Mouse (Mus musculus) hindbrain, embryonic 15.5 days (tissue): Measurements from ENCODE around the gene Dscam. TPM values are rescaled to one million over a fixed set of nuclear protein-coding genes. Genes with fewer than 3 reads are reported as not detected.
"Not testable (repeated sequence)": the region's sequence is repeated elsewhere in the genome, so short reads cannot be mapped to it uniquely, and the experiment has no call there.

Source experiments
- ATAC-seq: fragments of 200-750 bp; cut with Nextera tagmentation; 2 replicates; pipeline ENCODE4 v1.8.0; 2017; ENCODE audit warnings: low read depth, moderate number of reproducible peaks, moderate TSS enrichment; ENCODE audit not compliant: low FRiP score
- H3K27ac ChIP-seq: fragments of 300-500 bp; sonication (generic); replicated peaks from 2 replicates; pipeline ENCODE4 v1.5.1; 2015; ENCODE audit warnings: mild to moderate bottlenecking, inconsistent platforms
- H3K27me3 ChIP-seq: fragments of 300-500 bp; sonication (generic); 2 replicates; pipeline ENCODE4 v1.6.1; 2015; ENCODE audit warnings: control low read depth, inconsistent platforms
- H3K36me3 ChIP-seq: fragments of 300-500 bp; sonication (generic); 2 replicates; pipeline ENCODE4 v1.6.1; 2015; ENCODE audit warnings: control low read depth, inconsistent platforms
- H3K4me1 ChIP-seq: fragments of 300-500 bp; sonication (generic); replicated peaks from 2 replicates; pipeline ENCODE4 v1.6.1; 2015; ENCODE audit warnings: control low read depth, inconsistent platforms
- H3K4me2 ChIP-seq: fragments of 300-500 bp; sonication (generic); 2 replicates; pipeline ENCODE4 v1.6.1; 2015; ENCODE audit warnings: moderate library complexity, mild to moderate bottlenecking, inconsistent platforms
- H3K4me3 ChIP-seq: fragments of 300-500 bp; sonication (generic); 2 replicates; pipeline ENCODE4 v1.5.1; 2015; ENCODE audit warnings: mild to moderate bottlenecking, inconsistent platforms
- H3K9ac ChIP-seq: fragments of 300-500 bp; sonication (generic); 2 replicates; pipeline ENCODE4 v1.6.1; 2015; ENCODE audit warnings: inconsistent platforms
- H3K9me3 ChIP-seq: fragments of 300-500 bp; sonication (generic); 2 replicates; pipeline ENCODE4 v1.6.1; 2016; ENCODE audit warnings: control low read depth, inconsistent platforms
- WGBS: fragments of 180-500 bp; shearing (Covaris S2); methylation state at CpG from one replicate; pipeline ENCODE4 v1.1.7; 2015; 5-methylcytosine and 5-hydroxymethylcytosine counted together
- polyA plus RNA-seq: library from polyadenylated mRNA; unstranded; fragments of >200 nt; fragmentation: Nextera tagmentation; extraction: Ambion mirVana; gene quantifications from 2 replicates; pipeline ENCODE4 v1.2.1, GENCODE M21; 2015

Gene Dscam
- polyA plus RNA-seq, 1 experiment from 2014 or later: 15.1 TPM

DNA sequence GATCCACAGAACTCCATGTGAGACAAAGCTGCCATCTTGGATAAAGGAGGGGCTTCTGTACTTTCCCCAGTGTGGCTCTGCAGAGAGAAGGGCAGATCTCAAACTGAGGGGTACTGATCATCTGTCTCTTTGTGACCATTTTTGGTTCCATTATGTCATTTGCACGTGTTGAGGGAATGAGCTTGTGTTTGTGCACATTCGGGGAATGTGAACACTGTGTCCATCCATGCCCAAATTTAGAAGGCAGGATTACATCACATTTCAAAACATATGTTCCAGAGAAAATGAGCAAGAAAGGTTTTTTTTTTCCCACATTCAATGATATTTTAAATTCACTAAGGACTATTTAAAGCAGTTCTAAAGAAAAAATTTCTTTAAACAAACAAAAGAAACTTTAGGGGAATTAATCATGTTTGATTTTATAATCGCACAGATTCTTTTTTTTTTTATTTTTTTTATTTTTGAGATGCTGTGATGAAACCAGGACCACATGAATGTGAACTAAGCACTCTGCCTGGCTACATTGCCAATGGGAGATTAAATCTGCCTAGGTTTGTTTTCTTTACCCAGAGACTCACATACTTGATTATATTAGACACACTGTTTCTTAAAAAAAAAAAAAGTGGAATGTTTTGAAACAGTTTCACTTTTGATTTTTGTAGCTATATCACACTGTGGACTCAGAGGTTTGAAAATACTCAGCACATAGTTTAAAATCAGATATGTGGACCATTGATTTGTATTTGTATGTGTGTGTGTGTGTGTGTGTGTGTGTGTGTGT lies 269.1 kb downstream of the Dscam start:
- ATAC-seq: no peak
- Histone ChIP-seq H3K4me2 (no peak overlapping the region), H3K36me3 (no peaks in the 10 kb centered on the region), H3K9me3 (no peaks in the 10 kb centered on the region), H3K27me3 (no peaks in the 10 kb centered on the region), H3K4me3 (no peak overlapping the region), H3K4me1 (peaks cover 15% of the 10 kb centered on the region), H3K9ac (no peak overlapping the region), H3K27ac (no peak overlapping the region)
- 75% methylated on average over 3 of the region's 3 CpGs for WGBS

DNA sequence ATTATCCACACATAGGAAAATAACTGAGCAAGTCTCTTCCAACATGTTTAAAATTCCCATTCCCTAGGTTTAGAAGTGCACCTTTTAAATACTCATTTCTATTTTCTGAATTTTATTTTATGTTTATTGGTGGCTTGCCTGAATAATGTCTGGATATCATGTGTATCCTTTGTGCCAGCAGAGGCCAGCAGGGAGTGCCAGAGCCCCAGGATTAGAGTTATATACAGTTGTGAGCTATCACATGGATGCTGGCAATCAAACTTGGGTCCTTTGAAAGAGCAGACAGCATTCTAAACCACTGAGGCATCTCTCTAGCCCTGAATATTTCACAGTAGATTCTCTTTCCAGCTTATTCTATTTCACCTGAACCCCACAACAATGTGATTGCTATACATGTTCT lies 271.2 kb downstream of the Dscam start:
- ATAC-seq: no peak
- Histone ChIP-seq H3K27me3 (no peaks in the 10 kb centered on the region), H3K36me3 (no peaks in the 10 kb centered on the region), H3K27ac (no peak overlapping the region), H3K9me3 (no peaks in the 10 kb centered on the region), H3K4me2 (no peak overlapping the region), H3K4me3 (no peak overlapping the region), H3K4me1 (peaks cover 12% of the 10 kb centered on the region), H3K9ac (no peak overlapping the region)

DNA sequence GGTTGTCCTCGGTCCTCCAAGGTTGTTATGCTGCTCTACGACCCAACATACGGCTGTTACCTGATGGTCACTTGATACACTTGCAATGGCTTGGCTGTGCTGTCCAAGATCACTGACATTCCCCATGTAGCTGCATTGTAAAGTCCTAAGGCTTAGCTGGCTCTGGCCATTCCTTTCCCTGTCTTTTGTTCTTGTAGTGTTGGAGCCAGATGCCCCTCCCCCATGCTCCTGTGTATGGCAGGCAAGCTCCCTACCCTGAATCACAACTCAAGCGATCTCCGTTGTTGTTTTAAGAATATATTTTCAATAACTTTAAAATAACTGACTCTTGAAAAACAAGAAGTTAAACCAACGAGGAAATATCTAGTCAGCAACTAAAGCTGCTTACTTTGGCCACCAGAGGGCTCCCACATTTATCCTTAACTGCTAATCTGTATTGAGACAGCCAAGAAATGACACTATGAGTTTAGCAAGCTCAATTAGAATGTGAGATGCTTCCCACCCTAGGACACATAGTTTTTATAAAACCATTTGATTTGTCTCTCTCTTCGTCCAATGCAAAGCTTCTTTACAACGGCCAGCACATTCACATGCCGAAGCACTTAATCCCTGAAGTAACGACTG lies 273.9 kb downstream of the Dscam start:
- Histone ChIP-seq H3K4me3 (no peak overlapping the region), H3K9ac (no peak overlapping the region), H3K9me3 (no peaks in the 10 kb centered on the region), H3K36me3 (no peaks in the 10 kb centered on the region), H3K27ac (peak overlapping the region; percentile 30; the same call in 1 of the 2 replicates), H3K4me2 (no peak overlapping the region), H3K4me1 (peaks cover 11% of the 10 kb centered on the region), H3K27me3 (no peaks in the 10 kb centered on the region)
- ATAC-seq: peak; percentile 63; the same call in 1 of the 2 replicates
- WGBS: 58% methylated on average over 10 of the region's 10 CpGs

DNA sequence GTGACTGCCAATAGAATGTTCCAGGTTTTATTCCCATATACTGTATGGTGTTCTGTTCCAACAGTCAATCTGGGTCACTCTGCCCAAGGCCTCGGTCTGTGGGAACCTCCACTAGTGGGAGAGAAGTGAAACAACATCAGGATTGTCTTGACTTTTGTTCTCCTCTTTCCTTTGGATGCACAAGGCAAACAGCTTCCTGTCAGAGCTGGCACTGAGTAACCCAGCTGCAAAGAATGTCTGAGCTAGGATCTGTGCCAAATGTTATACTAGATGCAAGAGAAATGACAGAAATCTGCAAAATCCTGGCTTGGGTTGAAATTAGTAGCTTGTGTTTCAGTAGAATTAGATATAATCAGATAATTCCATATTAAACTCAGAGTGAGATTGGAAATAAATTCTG lies 282.5 kb downstream of the Dscam start:
- no peak overlapping the region for H3K9ac ChIP-seq
- H3K4me2 ChIP-seq: no peak overlapping the region
- no peaks in the 10 kb centered on the region for H3K4me1 ChIP-seq
- H3K27ac ChIP-seq: no peak overlapping the region
- H3K27me3 ChIP-seq: no peaks in the 10 kb centered on the region
- no peaks in the 10 kb centered on the region for H3K9me3 ChIP-seq
- no peak overlapping the region for H3K4me3 ChIP-seq
- H3K36me3 ChIP-seq: no peaks in the 10 kb centered on the region
- ATAC-seq: no peak
- WGBS: 54% methylated on average over 1 of the region's 1 CpGs

DNA sequence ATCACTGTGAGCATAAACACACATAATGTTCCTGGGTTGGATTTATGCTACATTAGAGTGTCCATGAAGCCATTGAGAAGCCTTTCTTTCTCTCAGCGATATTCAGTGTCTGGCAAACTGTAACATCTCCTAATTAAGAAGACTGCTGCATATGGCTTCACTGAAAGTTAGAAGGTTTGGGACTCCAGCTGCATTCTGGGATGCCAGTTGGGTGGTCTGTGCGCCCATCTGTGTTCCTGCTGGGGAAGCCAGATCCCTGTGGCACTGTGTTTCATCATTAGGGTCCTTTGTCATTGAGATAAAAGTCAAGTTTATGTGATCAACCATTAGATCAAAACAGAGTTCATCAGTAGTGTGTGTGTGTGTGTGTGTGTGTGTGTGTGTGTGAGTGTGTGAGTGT lies 284.7 kb downstream of the Dscam start:
- no peak for ATAC-seq
- no peaks in the 10 kb centered on the region for H3K36me3 ChIP-seq
- H3K4me2 ChIP-seq: no peak overlapping the region
- no peaks in the 10 kb centered on the region for H3K27me3 ChIP-seq
- no peak overlapping the region for H3K9ac ChIP-seq
- H3K4me1 ChIP-seq: no peaks in the 10 kb centered on the region
- no peak overlapping the region for H3K27ac ChIP-seq
- H3K9me3 ChIP-seq: no peaks in the 10 kb centered on the region
- no peak overlapping the region for H3K4me3 ChIP-seq
- WGBS: 75% methylated on average over 2 of the region's 2 CpGs

DNA sequence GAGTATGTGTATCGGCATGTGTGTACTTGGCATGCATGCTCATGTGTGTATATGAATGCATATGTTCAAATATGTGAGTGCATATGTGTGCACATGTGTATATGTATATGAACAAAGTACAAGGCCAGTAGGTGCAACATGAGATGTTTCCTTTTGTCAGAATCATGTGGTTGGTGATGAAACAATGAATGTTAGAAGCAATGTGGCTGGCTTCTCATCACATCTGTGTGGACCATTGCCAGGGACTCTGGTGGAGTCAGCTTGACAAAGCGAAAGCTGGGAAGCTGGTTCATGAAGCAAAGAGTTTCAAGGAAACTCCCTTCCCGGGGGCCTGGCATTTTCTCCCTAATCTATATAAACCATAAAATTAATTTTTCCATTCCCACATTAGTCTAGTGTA lies 286.0 kb downstream of the Dscam start:
- H3K4me2 ChIP-seq, H3K9ac ChIP-seq, H3K4me3 ChIP-seq, H3K9me3 ChIP-seq, H3K27ac ChIP-seq, H3K36me3 ChIP-seq, H3K4me1 ChIP-seq, H3K27me3 ChIP-seq, ATAC-seq: not testable (repeated sequence)
- 89% methylated on average over 3 of the region's 3 CpGs for WGBS

DNA sequence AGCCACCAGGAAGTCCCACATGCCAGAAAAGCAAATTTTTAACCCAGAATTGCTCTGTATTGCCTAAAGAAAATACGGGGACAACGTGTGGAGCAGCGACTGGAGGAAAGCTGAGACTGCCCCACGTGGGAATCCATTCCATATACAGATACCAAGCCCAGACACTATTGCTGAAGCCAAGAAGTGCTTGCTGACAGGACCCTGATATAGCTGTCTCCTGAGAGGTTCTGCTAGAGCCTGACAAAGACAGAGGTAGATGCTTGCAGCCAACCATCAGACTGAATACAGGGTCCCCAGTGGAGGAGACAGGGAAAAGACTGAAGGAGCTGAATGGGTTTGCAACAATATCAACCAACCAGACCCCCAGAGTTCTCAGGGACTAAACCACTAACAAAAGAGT lies 293.3 kb downstream of the Dscam start:
- Histone ChIP-seq H3K9ac (no peak overlapping the region), H3K36me3 (no peaks in the 10 kb centered on the region), H3K4me1 (peaks cover 5% of the 10 kb centered on the region; the same call in 1 of the 2 replicates), H3K4me3 (no peak overlapping the region), H3K27me3 (no peaks in the 10 kb centered on the region), H3K27ac (no peak overlapping the region), H3K9me3 (no peaks in the 10 kb centered on the region), H3K4me2 (no peak overlapping the region)
- WGBS: 75% methylated on average over 4 of the region's 4 CpGs
- no peak for ATAC-seq

DNA sequence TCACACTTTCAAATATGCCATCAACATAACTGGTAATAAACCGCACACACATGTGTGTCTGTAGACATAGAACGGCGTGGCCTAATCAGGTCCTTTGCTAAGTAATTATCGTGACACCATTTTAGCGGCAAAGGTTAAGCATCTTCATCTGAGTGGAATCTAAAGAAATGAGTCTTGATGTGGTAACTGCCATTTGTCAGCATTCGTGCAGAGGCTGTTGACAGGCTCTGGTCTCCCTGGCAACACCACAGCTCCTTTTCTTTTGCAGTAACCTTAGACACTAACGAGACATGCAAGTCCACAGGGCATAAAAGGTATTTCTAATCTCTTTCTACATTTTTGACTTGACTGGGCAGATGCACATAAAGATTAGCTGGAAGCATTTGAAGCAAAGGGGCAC lies 297.8 kb downstream of the Dscam start:
- 24% methylated on average over 7 of the region's 7 CpGs for WGBS
- H3K9ac ChIP-seq: no peak overlapping the region
- H3K9me3 ChIP-seq: no peaks in the 10 kb centered on the region
- H3K4me2 ChIP-seq: no peak overlapping the region
- ATAC-seq: 0 out of 2 replicates have a peak, but pooled peaks have one; percentile 42
- no peak overlapping the region for H3K4me3 ChIP-seq
- peak overlapping the region; percentile 68 for H3K27ac ChIP-seq
- no peaks in the 10 kb centered on the region for H3K36me3 ChIP-seq
- peaks cover 11% of the 10 kb centered on the region; the same call in 1 of the 2 replicates for H3K4me1 ChIP-seq
- H3K27me3 ChIP-seq: no peaks in the 10 kb centered on the region

DNA sequence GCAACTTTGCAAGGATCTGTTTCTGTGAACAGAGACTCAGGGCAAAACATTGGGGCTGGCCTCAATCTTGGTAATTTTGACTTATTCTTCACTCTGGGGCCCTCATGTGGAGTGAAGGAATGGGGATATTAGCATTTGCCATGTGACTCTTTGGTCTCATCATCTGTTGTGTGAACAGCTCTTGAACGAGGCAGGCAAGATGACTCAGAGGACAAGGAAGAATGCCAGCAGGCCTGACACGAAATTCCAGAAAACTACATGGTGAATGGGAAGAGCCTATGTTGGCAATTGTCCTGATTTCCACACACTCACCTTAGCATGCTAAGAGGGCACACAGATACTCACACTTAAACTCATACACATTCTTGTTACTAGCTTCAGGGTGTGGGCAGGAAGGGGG lies 313.0 kb downstream of the Dscam start:
- no peak overlapping the region for H3K27ac ChIP-seq
- no peaks in the 10 kb centered on the region for H3K36me3 ChIP-seq
- WGBS: 41% methylated on average over 2 of the region's 2 CpGs
- peaks cover 4% of the 10 kb centered on the region for H3K4me1 ChIP-seq
- no peaks in the 10 kb centered on the region for H3K27me3 ChIP-seq
- H3K4me3 ChIP-seq: no peak overlapping the region
- no peak overlapping the region for H3K4me2 ChIP-seq
- no peak overlapping the region for H3K9ac ChIP-seq
- no peak for ATAC-seq
- H3K9me3 ChIP-seq: no peaks in the 10 kb centered on the region

DNA sequence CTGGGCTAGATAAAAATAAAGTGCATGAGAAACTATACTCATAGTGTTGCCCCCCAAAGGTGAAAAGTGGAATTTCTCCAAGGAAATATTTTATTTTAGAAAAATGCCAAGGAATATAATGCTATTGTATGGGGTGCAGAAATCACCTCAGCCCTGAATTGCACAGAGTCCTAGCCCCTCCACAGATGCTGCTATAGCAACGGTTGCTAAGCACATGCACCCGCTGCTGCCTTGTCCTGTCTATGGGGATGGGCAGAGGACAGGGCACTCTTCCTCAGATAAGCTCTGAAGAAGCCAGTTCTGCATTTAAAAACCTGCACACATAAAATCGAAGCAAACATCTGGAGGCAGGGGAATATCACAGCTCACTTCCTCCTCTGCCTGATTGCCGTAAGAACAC lies 315.5 kb downstream of the Dscam start:
- whole genome bisulfite sequencing: 57% methylated on average over 4 of the region's 4 CpGs
- no peak overlapping the region for H3K9ac ChIP-seq
- H3K4me3 ChIP-seq: no peak overlapping the region
- H3K4me2 ChIP-seq: no peak overlapping the region
- peaks cover 4% of the 10 kb centered on the region for H3K4me1 ChIP-seq
- H3K27ac ChIP-seq: no peak overlapping the region
- H3K36me3 ChIP-seq: no peaks in the 10 kb centered on the region
- peak; percentile 65; the same call in 1 of the 2 replicates for ATAC-seq
- no peaks in the 10 kb centered on the region for H3K9me3 ChIP-seq
- no peaks in the 10 kb centered on the region for H3K27me3 ChIP-seq

DNA sequence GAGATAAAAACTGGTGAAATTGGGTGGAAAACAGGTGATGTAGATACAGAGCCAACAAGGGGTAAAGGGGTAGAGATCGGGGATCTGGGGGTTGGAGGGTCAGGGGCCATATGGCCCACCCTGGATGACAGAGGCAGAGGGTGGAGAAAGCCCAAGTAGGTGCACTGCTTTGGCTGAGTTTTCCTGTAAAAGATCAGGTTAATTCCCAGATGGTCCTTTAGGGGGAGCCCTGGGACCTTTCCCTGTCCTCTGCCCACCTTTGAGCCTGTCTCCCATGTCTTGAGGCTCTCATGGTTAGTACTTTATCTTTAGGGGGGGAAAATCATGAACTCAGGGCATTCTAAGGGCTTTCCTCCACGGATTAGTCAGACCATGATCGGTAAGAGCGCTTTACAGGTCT lies 318.2 kb downstream of the Dscam start:
- ATAC-seq: no peak
- 22% methylated on average over 4 of the region's 4 CpGs for WGBS

DNA sequence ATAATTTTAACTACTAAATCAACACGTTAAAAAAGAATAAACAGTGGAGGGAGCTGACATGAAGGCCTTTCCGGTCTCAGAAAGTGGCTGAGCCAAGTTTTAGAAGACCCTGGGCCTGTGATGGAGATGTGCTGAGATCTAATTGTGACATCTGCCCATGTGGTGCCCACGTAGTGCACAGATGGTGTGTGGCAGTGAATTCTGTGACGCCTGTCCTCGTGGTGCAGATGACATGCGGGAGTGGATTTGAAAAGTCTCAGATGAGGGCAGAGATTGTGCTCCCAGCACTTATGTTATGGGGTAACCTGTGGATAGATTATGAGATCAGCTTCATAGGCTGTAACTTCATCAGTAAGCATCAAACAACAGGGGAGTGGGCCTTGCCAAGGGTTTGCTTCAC lies 321.6 kb downstream of the Dscam start:
- H3K27ac ChIP-seq: no peak overlapping the region
- H3K4me3 ChIP-seq: no peak overlapping the region

More for the DNA sequence above, 318.2 kb downstream of the Dscam start:
- Histone ChIP-seq H3K4me3 (no peak overlapping the region), H3K4me1 (peaks cover 4% of the 10 kb centered on the region), H3K27me3 (no peaks in the 10 kb centered on the region), H3K9me3 (no peaks in the 10 kb centered on the region), H3K27ac (no peak overlapping the region), H3K4me2 (no peak overlapping the region), H3K36me3 (no peaks in the 10 kb centered on the region), H3K9ac (no peak overlapping the region)

More for the DNA sequence above, 321.6 kb downstream of the Dscam start:
- WGBS: 65% methylated on average over 6 of the region's 6 CpGs
- Histone ChIP-seq H3K9ac (no peak overlapping the region), H3K9me3 (no peaks in the 10 kb centered on the region), H3K27me3 (no peaks in the 10 kb centered on the region), H3K4me1 (peaks cover 22% of the 10 kb centered on the region), H3K36me3 (no peaks in the 10 kb centered on the region), H3K4me2 (no peak overlapping the region)
- ATAC-seq: no peak
